Mouse (Mus musculus) right cerebral cortex, adult 2 months (tissue): ENCODE measurements around the gene Slc26a9.
A peak's percentile ranks its signal among the peaks of the same experiment; 100 is the strongest.
"Not testable (repeated sequence)": the region's sequence is repeated elsewhere in the genome, so short reads cannot be mapped to it uniquely, and the experiment has no call there.

ENCODE experiments used
- DNase-seq, 2 experiments: peaks; one replicate each; pipeline ENCODE4 v3.0.0; 2021 to 2022; ENCODE audit warnings: low spot score in 2 of 2

Gene Slc26a9

GRCm38 (mm10) chr1:131765357-131766001 is 21.7 kb downstream of the Slc26a9 start:
- DNase-seq, result peak; percentile 86 to 87

GRCm38 (mm10) chr1:131769296-131769695 is 25.5 kb downstream of the Slc26a9 start:
- no peak for DNase-seq

GRCm38 (mm10) chr1:131770656-131771055 is 26.8 kb downstream of the Slc26a9 start:
- DNase-seq, result peak; percentile 79 to 85

GRCm38 (mm10) chr1:131771440-131771839 is 27.6 kb downstream of the Slc26a9 start:
- no peak for DNase-seq

- DNase-seq, result no peak
These were observed 50.8 kb downstream of the Slc26a9 start for GRCm38 (mm10) chr1:131794591-131794990.

GRCm38 (mm10) chr1:131795171-131795570 is 51.3 kb downstream of the Slc26a9 start:
- no peak for DNase-seq

GRCm38 (mm10) chr1:131797202-131797909 is 53.5 kb downstream of the Slc26a9 start, which contains the start of gene Pm20d1:
Gene Pm20d1 (plus strand): TSS chr1:131797381.
- DNase-seq, result peak in 1 of 2 experiments; percentile 10

- no peak for DNase-seq
These were observed 56.2 kb downstream of the Slc26a9 start for GRCm38 (mm10) chr1:131800001-131800400.

GRCm38 (mm10) chr1:131801071-131801470 is 57.2 kb downstream of the Slc26a9 start:
- DNase-seq, result no peak

- no peak for DNase-seq
These were observed 58.8 kb downstream of the Slc26a9 start for GRCm38 (mm10) chr1:131802652-131803051.

GRCm38 (mm10) chr1:131804166-131804565 is 60.3 kb downstream of the Slc26a9 start:
- DNase-seq, result no peak

GRCm38 (mm10) chr1:131808986-131809385 is 65.2 kb downstream of the Slc26a9 start:
- DNase-seq, result no peak

- DNase-seq, result no peak
These were observed 65.8 kb downstream of the Slc26a9 start for GRCm38 (mm10) chr1:131809651-131810050.

GRCm38 (mm10) chr1:131811393-131811792 is 67.6 kb downstream of the Slc26a9 start:
- no peak for DNase-seq

- no peak for DNase-seq
These were observed 68.2 kb downstream of the Slc26a9 start for GRCm38 (mm10) chr1:131812006-131812405.

GRCm38 (mm10) chr1:131812631-131813295 is 68.9 kb downstream of the Slc26a9 start:
- DNase-seq, result no peak

- DNase-seq, result no peak
These were observed 69.9 kb downstream of the Slc26a9 start for GRCm38 (mm10) chr1:131813731-131814130.

- no peak for DNase-seq
These were observed 70.4 kb downstream of the Slc26a9 start for GRCm38 (mm10) chr1:131814191-131814590.

- DNase-seq, result no peak
These were observed 73.1 kb downstream of the Slc26a9 start for GRCm38 (mm10) chr1:131816886-131817285.

GRCm38 (mm10) chr1:131820353-131820752 is 76.5 kb downstream of the Slc26a9 start:
- DNase-seq, result not testable (repeated sequence)

GRCm38 (mm10) chr1:131820887-131821328 is 77.1 kb downstream of the Slc26a9 start:
- DNase-seq, result peak in 1 of 2 experiments; percentile 24
